Mouse (Mus musculus) C2C12 (cell line): ENCODE data around the gene Brsk2. TPM values are rescaled to one million over a fixed set of nuclear protein-coding genes. Genes with fewer than 3 reads are reported as not detected.
A peak's percentile ranks its signal among the peaks of the same experiment; 100 is the strongest.

Experiments
- H3K27me3 ChIP-seq: one replicate; pipeline ENCODE4 v1.6.1; 2011; ENCODE audit not compliant: control insufficient read depth, insufficient read depth, insufficient read length
- H3K36me3 ChIP-seq: one replicate; pipeline ENCODE4 v1.6.1; 2011; ENCODE audit not compliant: control insufficient read depth, insufficient read depth
- H3K4me3 ChIP-seq: one replicate; pipeline ENCODE4 v1.5.1; 2011; ENCODE audit warnings: mild to moderate bottlenecking, control low read depth; ENCODE audit not compliant: poor library complexity, insufficient read depth, severe bottlenecking
- H3K79me2 ChIP-seq: one replicate; pipeline ENCODE4 v1.6.1; 2011; ENCODE audit not compliant: control insufficient read depth, insufficient read depth
- H3K79me3 ChIP-seq: one replicate; pipeline ENCODE4 v1.6.1; 2011; ENCODE audit warnings: low read depth, control low read depth
- H3ac ChIP-seq: one replicate; pipeline ENCODE3; 2011; ENCODE audit warnings: low read depth; ENCODE audit not compliant: control insufficient read depth, insufficient read length
- CEBPB ChIP-seq: IDR thresholded peaks from one replicate; pipeline ENCODE4 v1.6.1; 2011; ENCODE audit warnings: low read depth, mild to moderate bottlenecking, control low read depth, moderate library complexity
- CTCF ChIP-seq: IDR thresholded peaks from one replicate; pipeline ENCODE4 v1.5.1; 2011; ENCODE audit not compliant: control insufficient read depth, insufficient read depth, insufficient read length
- FOSL1 ChIP-seq: IDR thresholded peaks from one replicate; pipeline ENCODE4 v1.8.0; 2011; ENCODE audit warnings: mild to moderate bottlenecking, low read length; ENCODE audit not compliant: poor library complexity, insufficient read depth, severe bottlenecking
- MAX ChIP-seq: IDR thresholded peaks from one replicate; pipeline ENCODE4 v1.6.1; 2011; ENCODE audit warnings: mild to moderate bottlenecking, control low read depth
- MYOD1 ChIP-seq: IDR thresholded peaks from one replicate; pipeline ENCODE4 v1.6.1; 2011; ENCODE audit warnings: low read depth; ENCODE audit not compliant: control insufficient read depth, insufficient read length
- MYOG ChIP-seq: IDR thresholded peaks from one replicate; pipeline ENCODE4 v1.6.1; 2011; ENCODE audit not compliant: control insufficient read depth, insufficient read length; ENCODE audit errors: extremely low read depth
- USF1 ChIP-seq: IDR thresholded peaks from one replicate; pipeline ENCODE4 v1.6.1; 2011; ENCODE audit warnings: low read depth, mild to moderate bottlenecking, control low read depth, moderate library complexity
- long read RNA-seq, 2 experiments: library from polyadenylated mRNA; unstranded; transcript quantifications; one replicate each; pipeline ENCODE4 v2.0.0; 2019 to 2020
- polyA plus RNA-seq: library from polyadenylated mRNA; unstranded; fragments of >200 nt; fragmentation: generic; extraction: Trizol; gene quantifications from one replicate; pipeline ENCODE4 v1.2.1, GENCODE M21; 2012; ENCODE audit warnings: missing spikeins

The Brsk2 gene
- polyA plus RNA-seq, result 0.05 TPM
- long read RNA-seq, experiment 1, result 0 reads
- long read RNA-seq, experiment 2, result 0 reads

- Histone ChIP-seq H3K27me3 (peaks cover 79% of the 10 kb centered on the region), H3K4me3 (no peak within 1 kb of the TSS), H3K36me3 (no peaks in the 10 kb centered on the region)
Observed at GRCm38 (mm10) chr7:141948906-141949798, at the start of gene Brsk2. TSS of gene Brsk2 (plus strand) at chr7:141949751.

DNA sequence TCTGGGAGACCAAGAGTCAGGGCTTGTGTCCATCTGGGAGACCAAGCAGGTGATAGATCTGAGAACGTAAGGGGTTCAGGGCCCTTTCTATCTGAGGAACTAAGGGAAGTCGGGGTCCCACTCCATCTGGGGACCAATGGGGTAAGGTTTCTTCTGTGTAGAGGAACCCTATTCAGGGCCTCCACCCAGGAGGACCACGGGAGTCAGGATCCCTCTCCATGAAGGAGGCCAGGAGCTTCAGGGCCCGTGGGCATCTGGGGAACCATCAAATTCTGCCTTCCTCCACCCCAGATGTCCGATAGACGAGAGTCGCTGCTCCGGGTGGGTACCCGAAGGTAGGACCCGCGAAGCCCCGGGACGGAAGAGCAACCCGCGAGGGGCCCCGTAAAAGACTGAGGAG is 47.7 kb upstream of the Brsk2 start:
- peaks cover 13% of the 10 kb centered on the region for H3K27me3 ChIP-seq
- TF ChIP-seq CEBPB, result no peak
- TF ChIP-seq MAX, result no peak
- TF ChIP-seq MYOD1, result no peak
- no peak for TF ChIP-seq USF1
- no peak for TF ChIP-seq CTCF
- TF ChIP-seq MYOG, result no peak
- no peak for TF ChIP-seq FOSL1
- H3K4me3 ChIP-seq, result peak overlapping the region; percentile 71
- peak overlapping the region; percentile 91 for H3ac ChIP-seq
- H3K79me2 ChIP-seq, result peaks cover 53% of the 10 kb centered on the region
- peaks cover 31% of the 10 kb centered on the region for H3K79me3 ChIP-seq
- no peaks in the 10 kb centered on the region for H3K36me3 ChIP-seq

More at GRCm38 (mm10) chr7:141948906-141949798, at the start of gene Brsk2:
- no peak within 1 kb of the TSS for H3ac ChIP-seq
- no peaks in the 10 kb centered on the region for H3K79me2 ChIP-seq
- TF ChIP-seq MYOG (no peak), USF1 (no peak), MYOD1 (no peak), MAX (no peak), CTCF (no peak), FOSL1 (no peak), CEBPB (no peak)
- H3K79me3 ChIP-seq, result no peaks in the 10 kb centered on the region

DNA sequence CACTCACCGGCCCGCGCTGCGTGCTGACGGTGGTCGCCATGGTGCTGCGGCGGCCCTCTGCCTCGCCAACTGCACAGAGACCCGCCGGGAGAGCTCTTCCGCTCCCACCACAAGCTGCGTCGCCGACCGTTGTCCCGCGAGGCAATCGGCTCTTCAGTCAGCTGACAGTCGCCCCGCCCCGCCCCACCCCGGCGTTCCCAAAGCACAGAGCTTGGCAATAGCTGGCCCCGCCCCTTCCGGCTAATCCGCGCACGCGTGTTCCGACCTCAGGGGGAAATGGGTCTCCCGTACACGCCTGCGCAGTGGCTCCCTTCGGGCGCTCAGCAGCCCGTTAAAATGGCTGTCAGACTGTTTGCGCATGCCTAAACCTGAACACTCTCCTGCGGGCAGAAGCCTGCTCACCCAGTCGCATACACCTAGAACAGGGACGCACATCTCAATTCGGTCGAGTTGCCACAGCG is 47.3 kb upstream of the Brsk2 start:
- peaks cover 48% of the 10 kb centered on the region for H3K79me2 ChIP-seq
- TF ChIP-seq MAX, result no peak
- TF ChIP-seq USF1, result no peak
- no peak for TF ChIP-seq FOSL1
- no peak for TF ChIP-seq CEBPB
- TF ChIP-seq CTCF, result no peak
- TF ChIP-seq MYOG, result no peak
- TF ChIP-seq MYOD1, result no peak
- peaks cover 29% of the 10 kb centered on the region for H3K79me3 ChIP-seq
- peak overlapping the region; percentile 71 for H3K4me3 ChIP-seq
- H3K27me3 ChIP-seq, result peaks cover 13% of the 10 kb centered on the region
- peak overlapping the region; percentile 91 for H3ac ChIP-seq
- no peaks in the 10 kb centered on the region for H3K36me3 ChIP-seq

DNA sequence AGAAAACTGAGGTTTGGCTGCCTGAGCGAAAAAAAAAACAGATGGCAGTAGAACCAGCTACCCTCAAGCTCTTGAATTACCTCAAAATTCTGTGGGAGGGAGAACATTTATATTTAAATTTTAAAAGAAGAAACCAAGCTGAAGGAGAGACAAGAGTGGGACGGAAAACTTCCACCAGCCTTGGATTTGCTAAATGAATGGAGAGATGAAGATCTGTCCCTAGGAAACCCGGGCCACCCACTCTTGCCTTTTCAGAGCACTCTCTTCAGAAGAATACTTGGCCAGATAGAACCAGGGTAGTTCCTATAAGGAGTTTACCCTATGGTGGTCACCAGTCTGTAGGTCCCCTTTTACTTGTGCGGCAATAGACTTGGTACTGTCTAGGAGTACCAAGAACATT is 46.8 kb upstream of the Brsk2 start:
- Histone ChIP-seq H3K4me3 (peak overlapping the region; percentile 71), H3K79me3 (peaks cover 25% of the 10 kb centered on the region), H3K27me3 (peaks cover 13% of the 10 kb centered on the region), H3K79me2 (peaks cover 43% of the 10 kb centered on the region), H3ac (peak overlapping the region; percentile 19), H3K36me3 (no peaks in the 10 kb centered on the region)
- TF ChIP-seq CTCF, result no peak
- TF ChIP-seq USF1, result no peak
- no peak for TF ChIP-seq MYOG
- no peak for TF ChIP-seq FOSL1
- no peak for TF ChIP-seq MYOD1
- no peak for TF ChIP-seq MAX
- no peak for TF ChIP-seq CEBPB

- no peak overlapping the region for H3ac ChIP-seq
- no peaks in the 10 kb centered on the region for H3K79me3 ChIP-seq
- TF ChIP-seq MYOD1 (no peak), CEBPB (no peak), FOSL1 (no peak), MAX (no peak), CTCF (no peak), MYOG (no peak), USF1 (no peak)
- H3K36me3 ChIP-seq, result no peaks in the 10 kb centered on the region
- no peak overlapping the region for H3K4me3 ChIP-seq
- H3K79me2 ChIP-seq, result no peaks in the 10 kb centered on the region
- H3K27me3 ChIP-seq, result peaks cover 40% of the 10 kb centered on the region
Observed at GRCm38 (mm10) chr7:141908591-141908990, 41.0 kb upstream of the Brsk2 start.
